Mouse (Mus musculus): ENCODE measurements around the gene Cfap73. TPM values are rescaled to one million over a fixed set of nuclear protein-coding genes. Genes with fewer than 3 reads are reported as not detected.
A peak's percentile ranks its signal among the peaks of the same experiment; 100 is the strongest.

Cfap73 gene
- polyA plus RNA-seq, 2 experiments = not detected

DNA sequence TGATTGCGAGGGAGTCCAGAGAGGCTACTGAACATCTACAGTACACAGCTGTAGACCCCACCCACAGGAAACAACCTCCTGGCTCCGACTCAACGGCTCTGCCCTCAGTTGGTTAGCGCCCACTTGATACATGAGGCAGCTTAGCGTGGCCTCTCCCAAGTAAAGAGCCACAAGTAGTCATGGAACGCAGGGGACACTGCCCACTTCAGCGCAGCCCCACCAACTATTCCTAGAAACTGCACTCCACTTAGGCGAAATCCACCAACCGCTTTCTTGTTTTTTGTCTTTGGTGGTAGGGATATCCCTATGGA lies 46.5 kb downstream of the Cfap73 start:
- 5% methylated on average over 9 of the region's 9 CpGs for WGBS (ENCODE audit: insufficient replicate concordance)
- H3K9ac ChIP-seq (replicated peaks) = peak overlapping the region; percentile 96
- TF ChIP-seq CTCF (IDR thresholded peaks at IDR 0.05; ENCODE audit: low read depth) (0 out of 2 replicates have a peak, but pooled peaks have one; percentile 5), EP300 (IDR thresholded peaks at IDR 0.05; ENCODE audit: low read depth) (no peak; the same call in 1 of the 2 replicates)
- peaks cover 19 to 32% of the 10 kb centered on the region in 2 experiments for H3K4me1 ChIP-seq (replicated peaks; ENCODE audit: control insufficient read depth in 2 of 2, insufficient read depth in 2 of 2, low read length in 1 of 2)
- peaks cover 3% of the 10 kb centered on the region for H3K9me3 ChIP-seq (ENCODE audit: control insufficient read depth, low read length)
- no peaks in the 10 kb centered on the region for H3K27me3 ChIP-seq (ENCODE audit: control insufficient read depth, insufficient read depth, low read length)
- DNase-seq (ENCODE audit: low read depth in 3 of 3, low spot score in 3 of 3) = peak in 2 of 3 experiments; percentile 53 to 62
- H3K4me2 ChIP-seq (ENCODE audit: low read depth) = peak overlapping the region; percentile 95
- peak overlapping the region; percentile 97 for H3K27ac ChIP-seq
- peak overlapping the region; percentile 84 to 90 for H3K4me3 ChIP-seq (ENCODE audit: insufficient read depth in 1 of 2, low read depth in 2 of 2, low read length in 2 of 2)
- ATAC-seq (ENCODE audit: insufficient read depth) = peak; percentile 49
- H3K36me3 ChIP-seq (replicated peaks; ENCODE audit: control insufficient read depth, insufficient read depth, low read depth) = peaks cover 27% of the 10 kb centered on the region

DNA sequence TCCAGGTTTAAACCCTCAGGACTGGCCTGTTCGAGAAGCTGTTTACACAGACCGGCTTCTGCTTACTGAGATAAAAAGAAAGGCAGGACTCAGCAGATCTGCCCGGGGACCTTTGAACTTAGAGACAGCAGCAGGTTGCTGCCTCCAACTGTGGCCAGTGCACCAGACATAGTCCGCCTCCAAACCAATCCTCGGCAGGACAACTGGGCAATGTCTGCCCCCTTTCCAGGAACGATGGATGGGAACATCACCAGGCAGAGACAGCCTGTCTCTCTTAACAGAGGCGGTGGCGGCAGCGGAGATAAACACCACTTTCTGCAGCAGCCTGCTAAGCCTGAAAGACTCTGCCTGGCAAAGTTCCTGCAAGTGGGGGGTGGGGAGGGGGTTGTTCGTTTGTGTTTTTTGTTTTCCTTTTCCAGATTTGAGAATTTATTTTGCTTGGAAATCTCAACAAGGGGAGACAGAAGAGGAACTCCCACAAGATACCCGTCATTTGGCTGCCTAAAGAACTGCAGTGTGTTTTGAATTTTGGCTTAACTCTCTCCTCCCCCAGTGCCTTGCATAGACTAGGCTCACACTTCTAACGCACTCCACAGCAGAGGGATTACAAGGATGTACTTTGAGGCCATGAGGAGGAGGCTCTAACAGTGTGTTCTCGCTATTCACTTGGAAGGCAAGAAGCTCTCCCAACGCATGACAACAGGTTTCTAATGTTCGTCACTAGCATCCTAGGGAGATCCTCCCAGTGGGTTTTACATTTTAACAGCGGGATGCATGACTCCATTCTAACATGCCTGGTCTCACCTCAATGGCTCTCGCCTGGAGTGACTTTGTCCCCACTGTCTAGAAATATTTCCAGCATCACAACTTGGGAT lies 47.1 kb downstream of the Cfap73 start:
- no peaks in the 10 kb centered on the region for H3K27me3 ChIP-seq (ENCODE audit: control insufficient read depth, insufficient read depth, low read length)
- H3K4me1 ChIP-seq (replicated peaks; ENCODE audit: control insufficient read depth in 2 of 2, insufficient read depth in 2 of 2, low read length in 1 of 2) = peaks cover 19 to 32% of the 10 kb centered on the region in 2 experiments
- H3K4me2 ChIP-seq (ENCODE audit: low read depth) = peak overlapping the region; percentile 95
- DNase-seq (ENCODE audit: low read depth in 3 of 3, low spot score in 3 of 3) (peak; percentile 62 to 65 (median 64)), ATAC-seq (ENCODE audit: insufficient read depth) (peak; percentile 38)
- peak overlapping the region; percentile 97 for H3K27ac ChIP-seq
- H3K9ac ChIP-seq (replicated peaks) = peak overlapping the region; percentile 96
- TF ChIP-seq CTCF (IDR thresholded peaks at IDR 0.05; ENCODE audit: low read depth) (no peak), EP300 (IDR thresholded peaks at IDR 0.05; ENCODE audit: low read depth) (peak; percentile 65)
- WGBS (ENCODE audit: insufficient replicate concordance) = 3% methylated on average over 17 of the region's 17 CpGs
- H3K4me3 ChIP-seq (ENCODE audit: insufficient read depth in 1 of 2, low read depth in 2 of 2, low read length in 2 of 2) = peak overlapping the region; percentile 84 to 90
- H3K36me3 ChIP-seq (replicated peaks; ENCODE audit: control insufficient read depth, insufficient read depth, low read depth) = peaks cover 32% of the 10 kb centered on the region
- H3K9me3 ChIP-seq (ENCODE audit: control insufficient read depth, low read length) = peaks cover 3% of the 10 kb centered on the region

DNA sequence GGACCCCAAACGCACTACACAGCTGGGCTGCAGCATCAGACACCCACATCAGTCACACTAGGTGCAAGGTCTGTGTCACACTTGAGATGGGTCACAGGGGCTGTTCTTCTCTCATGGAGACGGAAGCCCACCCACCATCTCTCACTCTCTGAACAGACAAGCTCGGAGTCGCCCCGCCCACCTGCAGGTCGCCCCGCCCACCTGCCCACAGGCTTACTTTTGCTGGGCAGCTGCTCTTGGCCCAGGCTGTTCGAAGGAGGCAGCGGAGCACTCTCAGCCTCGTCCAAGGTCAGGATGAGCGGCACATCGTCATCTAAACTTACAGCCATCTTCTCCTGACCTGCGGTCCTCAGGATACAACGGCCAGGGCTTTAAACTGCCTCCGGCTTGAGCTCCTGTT lies 49.1 kb downstream of the Cfap73 start:
- 66% methylated on average over 15 of the region's 15 CpGs for WGBS (ENCODE audit: insufficient replicate concordance)
- H3K27me3 ChIP-seq (ENCODE audit: control insufficient read depth, insufficient read depth, low read length) = no peaks in the 10 kb centered on the region
- peak overlapping the region; percentile 41 for H3K4me2 ChIP-seq (ENCODE audit: low read depth)
- no peak for ATAC-seq (ENCODE audit: insufficient read depth)
- TF ChIP-seq EP300 (IDR thresholded peaks at IDR 0.05; ENCODE audit: low read depth) (no peak), CTCF (IDR thresholded peaks at IDR 0.05; ENCODE audit: low read depth) (no peak)
- H3K4me3 ChIP-seq (ENCODE audit: insufficient read depth in 1 of 2, low read depth in 2 of 2, low read length in 2 of 2) = no peak overlapping the region
- peaks cover 42% of the 10 kb centered on the region for H3K36me3 ChIP-seq (replicated peaks; ENCODE audit: control insufficient read depth, insufficient read depth, low read depth)
- H3K27ac ChIP-seq = no peak overlapping the region
- peaks cover 19 to 29% of the 10 kb centered on the region in 2 experiments for H3K4me1 ChIP-seq (replicated peaks; ENCODE audit: control insufficient read depth in 2 of 2, insufficient read depth in 2 of 2, low read length in 1 of 2)
- H3K9ac ChIP-seq (replicated peaks) = no peak overlapping the region
- no peak for DNase-seq (ENCODE audit: low read depth in 3 of 3, low spot score in 3 of 3)
- no peaks in the 10 kb centered on the region for H3K9me3 ChIP-seq (ENCODE audit: control insufficient read depth, low read length)

DNA sequence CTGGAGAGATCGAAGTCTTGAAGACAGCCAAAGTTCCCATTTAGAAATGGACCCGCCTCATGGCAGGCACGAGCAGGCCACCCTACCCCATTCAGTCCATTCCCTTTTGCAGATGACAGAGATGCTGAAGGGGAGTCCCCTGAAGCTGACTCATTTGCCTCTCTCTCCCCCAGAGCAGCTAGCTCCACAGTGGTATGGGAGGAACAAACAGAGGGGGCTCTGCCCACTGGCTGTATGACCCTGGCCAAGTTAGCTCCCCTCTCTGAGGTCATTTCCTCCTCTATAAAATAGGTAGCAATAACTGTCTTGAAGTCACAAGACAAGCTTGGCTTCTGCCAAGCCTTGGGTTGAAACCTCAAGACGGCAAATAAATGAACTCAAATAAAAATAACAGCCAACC lies 50.5 kb downstream of the Cfap73 start:
- WGBS (ENCODE audit: insufficient replicate concordance) = 94% methylated on average over 4 of the region's 4 CpGs
- H3K4me3 ChIP-seq (ENCODE audit: insufficient read depth in 1 of 2, low read depth in 2 of 2, low read length in 2 of 2) = no peak overlapping the region
- peaks cover 25 to 34% of the 10 kb centered on the region in 2 experiments for H3K4me1 ChIP-seq (replicated peaks; ENCODE audit: control insufficient read depth in 2 of 2, insufficient read depth in 2 of 2, low read length in 1 of 2)
- DNase-seq (ENCODE audit: low read depth in 3 of 3, low spot score in 3 of 3) = no peak
- ATAC-seq (ENCODE audit: insufficient read depth) = no peak
- H3K4me2 ChIP-seq (ENCODE audit: low read depth) = no peak overlapping the region
- TF ChIP-seq CTCF (IDR thresholded peaks at IDR 0.05; ENCODE audit: low read depth) (no peak), EP300 (IDR thresholded peaks at IDR 0.05; ENCODE audit: low read depth) (no peak)
- H3K27me3 ChIP-seq (ENCODE audit: control insufficient read depth, insufficient read depth, low read length) = no peaks in the 10 kb centered on the region
- no peaks in the 10 kb centered on the region for H3K9me3 ChIP-seq (ENCODE audit: control insufficient read depth, low read length)
- H3K9ac ChIP-seq (replicated peaks) = no peak overlapping the region
- peaks cover 42% of the 10 kb centered on the region for H3K36me3 ChIP-seq (replicated peaks; ENCODE audit: control insufficient read depth, insufficient read depth, low read depth)
- no peak overlapping the region for H3K27ac ChIP-seq

DNA sequence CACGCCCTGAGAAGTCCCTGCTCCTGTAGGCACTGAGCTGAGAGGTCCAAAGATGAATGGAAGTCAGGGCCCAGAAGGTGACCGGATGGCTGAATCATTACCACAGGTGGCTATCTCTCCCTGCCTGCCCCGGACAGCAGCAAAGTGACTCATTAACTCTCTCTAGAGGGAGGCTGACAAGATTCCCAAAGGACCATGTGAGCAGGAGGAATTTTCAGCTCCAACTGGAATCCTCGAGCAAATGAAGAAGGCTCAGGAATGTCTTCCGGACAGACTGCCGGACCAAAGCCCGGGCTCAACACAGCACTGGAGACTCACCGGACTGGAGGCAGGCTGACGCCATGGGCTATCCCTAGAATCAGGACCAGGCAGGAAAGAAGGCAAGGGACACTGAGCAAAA lies 52.0 kb downstream of the Cfap73 start:
- WGBS (ENCODE audit: insufficient replicate concordance) = 78% methylated on average over 9 of the region's 9 CpGs
- no peak overlapping the region for H3K4me2 ChIP-seq (ENCODE audit: low read depth)
- peaks cover 42% of the 10 kb centered on the region for H3K36me3 ChIP-seq (replicated peaks; ENCODE audit: control insufficient read depth, insufficient read depth, low read depth)
- no peaks in the 10 kb centered on the region for H3K27me3 ChIP-seq (ENCODE audit: control insufficient read depth, insufficient read depth, low read length)
- no peaks in the 10 kb centered on the region for H3K9me3 ChIP-seq (ENCODE audit: control insufficient read depth, low read length)
- H3K27ac ChIP-seq = no peak overlapping the region
- peaks cover 34 to 42% of the 10 kb centered on the region in 2 experiments for H3K4me1 ChIP-seq (replicated peaks; ENCODE audit: control insufficient read depth in 2 of 2, insufficient read depth in 2 of 2, low read length in 1 of 2)
- no peak overlapping the region for H3K4me3 ChIP-seq (ENCODE audit: insufficient read depth in 1 of 2, low read depth in 2 of 2, low read length in 2 of 2)
- no peak for TF ChIP-seq EP300 (IDR thresholded peaks at IDR 0.05; ENCODE audit: low read depth)
- no peak for TF ChIP-seq CTCF (IDR thresholded peaks at IDR 0.05; ENCODE audit: low read depth)
- ATAC-seq (ENCODE audit: insufficient read depth) (no peak), DNase-seq (ENCODE audit: low read depth in 3 of 3, low spot score in 3 of 3) (no peak)
- no peak overlapping the region for H3K9ac ChIP-seq (replicated peaks)

Measured in liver, embryonic 14.5 days (tissue).